8 mouse cellular contexts compared by ENCODE assay signal in genomic region chr4:140906076-140906826, GRCm38 (mm10). TPM values are rescaled to one million over a fixed set of nuclear protein-coding genes. Genes with fewer than 3 reads are reported as not detected.
DNase-seq lines count a peak whose midpoint lies in the region; ATAC-seq and TF ChIP-seq lines count a peak whose summit lies in the region.

Padi2 (plus strand) TSS chr4:140906344.

- no peak for TF ChIP-seq POLR2A in heart, adult 2 months (IDR thresholded peaks at IDR 0.05; ENCODE audit: insufficient read depth, low read depth, low read length)
- TF ChIP-seq POLR2A in kidney, adult 2 months (IDR thresholded peaks at IDR 0.05; ENCODE audit: low read depth, low read length), result no peak

- H3K9me3 ChIP-seq in embryonic facial prominence, embryonic 11.5 days (replicated peaks; ENCODE audit: control insufficient read depth, low read length), result no peaks in the 10 kb centered on the region
- no peaks in the 10 kb centered on the region for H3K9me3 ChIP-seq in limb, embryonic 12.5 days
- no peaks in the 10 kb centered on the region for H3K9me3 ChIP-seq in midbrain, embryonic 13.5 days

- 2% methylated on average over 37 of the region's 37 CpGs for WGBS in embryonic facial prominence, embryonic 11.5 days
- 4% methylated on average over 37 of the region's 37 CpGs for WGBS in heart, adult 2 months
- WGBS in kidney, adult 2 months, result 2% methylated on average over 37 of the region's 37 CpGs
- WGBS in limb, embryonic 12.5 days, result 3% methylated on average over 37 of the region's 37 CpGs
- WGBS in midbrain, embryonic 13.5 days, result 3% methylated on average over 37 of the region's 37 CpGs

- no peak for TF ChIP-seq CTCF in heart, adult 2 months (IDR thresholded peaks at IDR 0.05)
- TF ChIP-seq CTCF in kidney, adult 2 months (conservative IDR thresholded peaks at IDR 0.05; ENCODE audit: insufficient read depth, insufficient read length, low read depth, low read length), result no peak

- peak within 1 kb of the TSS; percentile 19 for H3K4me3 ChIP-seq in embryonic facial prominence, embryonic 11.5 days (ENCODE audit: low read depth, low read length)
- peak within 1 kb of the TSS; percentile 36 for H3K4me3 ChIP-seq in heart, adult 2 months
- H3K4me3 ChIP-seq in kidney, adult 2 months (ENCODE audit: insufficient read depth, low read depth, low read length), result peak within 1 kb of the TSS; percentile 38; the same call in 1 of the 2 replicates
- H3K4me3 ChIP-seq in limb, embryonic 12.5 days (replicated peaks), result peak within 1 kb of the TSS; percentile 30
- peak within 1 kb of the TSS; percentile 40 for H3K4me3 ChIP-seq in midbrain, embryonic 13.5 days (replicated peaks)

- H3K27ac ChIP-seq in embryonic facial prominence, embryonic 11.5 days (replicated peaks; ENCODE audit: low read depth, low read length), result no peak within 1 kb of the TSS
- H3K27ac ChIP-seq in heart, adult 2 months, result no peak within 1 kb of the TSS
- H3K27ac ChIP-seq in kidney, adult 2 months (ENCODE audit: insufficient read depth, low read depth, low read length), result no peak within 1 kb of the TSS
- no peak within 1 kb of the TSS for H3K27ac ChIP-seq in limb, embryonic 12.5 days
- no peak within 1 kb of the TSS for H3K27ac ChIP-seq in midbrain, embryonic 13.5 days

- TF ChIP-seq EP300 in heart, adult 2 months (IDR thresholded peaks at IDR 0.05; ENCODE audit: insufficient read depth, low read depth, low read length), result no peak

- H3K36me3 ChIP-seq in embryonic facial prominence, embryonic 11.5 days (replicated peaks; ENCODE audit: control insufficient read depth, insufficient read depth, low read depth, low read length), result no peaks in the 10 kb centered on the region; the same call in 1 of the 2 replicates
- H3K36me3 ChIP-seq in heart, adult 2 months (ENCODE audit: control insufficient read depth, insufficient read depth, low read length), result no peaks in the 10 kb centered on the region
- H3K36me3 ChIP-seq in kidney, adult 2 months (ENCODE audit: control insufficient read depth, insufficient read depth, low read length), result no peaks in the 10 kb centered on the region
- H3K36me3 ChIP-seq in limb, embryonic 12.5 days, result no peaks in the 10 kb centered on the region
- H3K36me3 ChIP-seq in midbrain, embryonic 13.5 days, result no peaks in the 10 kb centered on the region

- H3K27me3 ChIP-seq in embryonic facial prominence, embryonic 11.5 days (ENCODE audit: control insufficient read depth, insufficient read depth, low read length), result peaks cover 16% of the 10 kb centered on the region; the same call in 1 of the 2 replicates
- H3K27me3 ChIP-seq in heart, adult 2 months (ENCODE audit: control insufficient read depth, insufficient read depth, low read length), result no peaks in the 10 kb centered on the region
- H3K27me3 ChIP-seq in kidney, adult 2 months (replicated peaks; ENCODE audit: control insufficient read depth, insufficient read depth, low read length), result no peaks in the 10 kb centered on the region
- peaks cover 74% of the 10 kb centered on the region for H3K27me3 ChIP-seq in limb, embryonic 12.5 days
- peaks cover 61% of the 10 kb centered on the region for H3K27me3 ChIP-seq in midbrain, embryonic 13.5 days

- no peak within 1 kb of the TSS for H3K9ac ChIP-seq in embryonic facial prominence, embryonic 11.5 days (replicated peaks; ENCODE audit: low read length)
- no peak within 1 kb of the TSS for H3K9ac ChIP-seq in heart, adult 2 months (ENCODE audit: low read depth, low read length)
- no peak within 1 kb of the TSS for H3K9ac ChIP-seq in limb, embryonic 12.5 days (replicated peaks)
- H3K9ac ChIP-seq in midbrain, embryonic 13.5 days (replicated peaks), result peak within 1 kb of the TSS; percentile 51

- intact Hi-C loops in heart, adult 2 months (cut with DNase I), result no loop called here

- H3K4me1 ChIP-seq in embryonic facial prominence, embryonic 11.5 days (ENCODE audit: control insufficient read depth, insufficient read depth, low read length), result peaks cover 2% of the 10 kb centered on the region; the same call in 1 of the 2 replicates
- H3K4me1 ChIP-seq in heart, adult 2 months (ENCODE audit: control insufficient read depth, insufficient read depth, low read length), result peaks cover 1% of the 10 kb centered on the region; the same call in 1 of the 2 replicates
- no peaks in the 10 kb centered on the region; the same call in 1 of the 2 replicates for H3K4me1 ChIP-seq in kidney, adult 2 months (ENCODE audit: control insufficient read depth, insufficient read depth, low read length)
- H3K4me1 ChIP-seq in limb, embryonic 12.5 days (replicated peaks), result peaks cover 25% of the 10 kb centered on the region
- peaks cover 16% of the 10 kb centered on the region for H3K4me1 ChIP-seq in midbrain, embryonic 13.5 days (replicated peaks)

- no peaks in the 10 kb centered on the region for H3K79me2 ChIP-seq in heart, adult 2 months (replicated peaks; ENCODE audit: control insufficient read depth, insufficient read depth, low read length)

- H3K4me2 ChIP-seq in embryonic facial prominence, embryonic 11.5 days (ENCODE audit: low read depth, low read length), result peak within 1 kb of the TSS; percentile 50
- H3K4me2 ChIP-seq in limb, embryonic 12.5 days, result peak within 1 kb of the TSS; percentile 60
- H3K4me2 ChIP-seq in midbrain, embryonic 13.5 days (replicated peaks), result peak within 1 kb of the TSS; percentile 72

- ATAC-seq in embryonic facial prominence, embryonic 11.5 days (replicated peaks; ENCODE audit: insufficient number of reproducible peaks, low FRiP score, low TSS enrichment, low read depth), result no peak; the same call in 1 of the 2 replicates
- peak; percentile 11; the same call in 1 of the 2 replicates for ATAC-seq in limb, embryonic 12.5 days (ENCODE audit: insufficient number of reproducible peaks, insufficient read depth, low FRiP score, low TSS enrichment, low read depth)
- peak; percentile 78 for ATAC-seq in midbrain, embryonic 13.5 days

- DNase-seq in adrenal gland, adult (ENCODE audit: inconsistent age in 2 of 2, low spot score in 1 of 2), result peak; percentile 66 to 81
- DNase-seq in adrenal gland, postnatal 4 days (ENCODE audit: low spot score in 2 of 2), result no peak
- DNase-seq in embryonic facial prominence, embryonic 11.5 days (ENCODE audit: low spot score), result peak; percentile 90
- DNase-seq in heart, adult 2 months, result peak; percentile 66 to 75
- DNase-seq in kidney, adult 2 months, result peak; percentile 78
- DNase-seq in skeletal muscle tissue, adult 2 months (ENCODE audit: low read depth, low spot score), result peak; percentile 65

RNA-seq across cellular contexts. Expression of gene Padi2, which starts in this region (rescaled TPM):
- total RNA-seq in adrenal gland, postnatal 4 days (2021), result 1 to 10 TPM; 6.7 to 9.5 TPM
- 2.4 and 2.5 TPM in 2 replicates for polyA plus RNA-seq in embryonic facial prominence, embryonic 11.5 days (2014; fragmentation: Nextera tagmentation; extraction: Ambion mirVana)
- under 1 TPM; 0.31 to 0.96 TPM for total RNA-seq in heart, adult 2 months (2021)
- 1.3 and 1.4 TPM in 2 replicates for polyA plus RNA-seq in heart, adult 2 months (2012; rRNA removed)
- polyA plus RNA-seq in kidney, adult 2 months (2012; rRNA removed), result 4.9 and 5.1 TPM in 2 replicates
- polyA plus RNA-seq in limb, embryonic 12.5 days (2016; fragmentation: Nextera tagmentation; extraction: Ambion mirVana), result 1.2 and 1.3 TPM in 2 replicates
- 0.93 TPM in 2 replicates for polyA plus RNA-seq in midbrain, embryonic 13.5 days (2015; fragmentation: Nextera tagmentation; extraction: Ambion mirVana)

Comparison
In these comparisons a context has a peak if more than half of its experiments do, and no peak if none do; other contexts are left out.
1. DNase-seq: peak in adrenal gland, adult (2 of 2), embryonic facial prominence, embryonic 11.5 days (single experiment), heart, adult 2 months (2 of 2), kidney, adult 2 months (single experiment) and skeletal muscle tissue, adult 2 months (single experiment); none in adrenal gland, postnatal 4 days (0 of 2).
2. Peak in ATAC-seq, H3K4me3 ChIP-seq, H3K9ac ChIP-seq and H3K4me2 ChIP-seq in midbrain, embryonic 13.5 days; RNA of the gene not detected or under 1 TPM.
3. Peak in every context shown above with its lines, with median percentiles within 50 percentile points of each other: H3K4me2 ChIP-seq and H3K4me3 ChIP-seq.